Mouse (Mus musculus) brain, adult 2 months (tissue): ENCODE results near the gene Pgghg.

Experiments used
- DNase-seq: peaks from one replicate; pipeline ENCODE4 v3.0.0; 2011; ENCODE audit warnings: low read depth, low spot score

Gene Pgghg

GRCm38 (mm10) chr7:140922398-140923069 lies 18.7 kb upstream of the Pgghg start:
- DNase-seq, result peak; percentile 79

DNA sequence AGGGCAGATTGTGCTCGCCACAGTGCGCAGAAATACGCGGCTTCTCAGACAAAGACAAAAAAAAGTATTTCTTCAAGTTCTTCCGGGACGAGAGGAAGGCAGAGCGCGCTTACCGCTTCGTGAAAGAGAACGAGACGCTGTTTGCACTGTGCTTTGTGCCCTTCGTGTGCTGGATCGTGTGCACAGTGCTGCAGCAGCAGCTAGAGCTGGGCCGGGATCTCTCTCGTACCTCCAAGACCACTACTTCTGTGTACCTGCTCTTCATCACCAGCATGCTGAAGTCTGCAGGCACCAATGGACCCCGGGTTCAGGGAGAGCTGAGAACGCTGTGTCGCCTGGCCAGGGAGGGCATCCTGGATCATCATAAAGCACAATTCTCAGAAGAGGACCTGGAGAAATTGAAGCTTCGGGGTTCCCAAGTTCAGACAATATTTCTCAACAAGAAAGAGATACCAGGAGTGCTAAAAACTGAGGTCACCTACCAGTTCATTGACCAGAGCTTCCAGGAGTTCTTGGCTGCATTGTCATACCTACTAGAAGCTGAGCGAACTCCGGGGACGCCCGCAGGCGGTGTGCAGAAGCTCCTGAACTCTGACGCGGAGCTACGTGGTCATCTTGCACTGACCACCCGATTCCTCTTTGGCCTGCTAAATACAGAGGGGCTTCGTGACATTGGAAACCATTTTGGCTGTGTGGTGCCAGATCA lies 18.0 kb upstream of the Pgghg start:
- DNase-seq, result no peak

- no peak for DNase-seq
Measured at GRCm38 (mm10) chr7:140927181-140927580, 14.0 kb upstream of the Pgghg start.

GRCm38 (mm10) chr7:140938436-140938835 lies 2.8 kb upstream of the Pgghg start:
- no peak for DNase-seq

GRCm38 (mm10) chr7:140938896-140939295 lies 2.3 kb upstream of the Pgghg start:
- DNase-seq, result no peak

GRCm38 (mm10) chr7:140939669-140940171 lies 1.5 kb upstream of the Pgghg start:
- DNase-seq, result no peak

- DNase-seq, result no peak
Measured at GRCm38 (mm10) chr7:140942341-140942740, 1.1 kb downstream of the Pgghg start.

DNA sequence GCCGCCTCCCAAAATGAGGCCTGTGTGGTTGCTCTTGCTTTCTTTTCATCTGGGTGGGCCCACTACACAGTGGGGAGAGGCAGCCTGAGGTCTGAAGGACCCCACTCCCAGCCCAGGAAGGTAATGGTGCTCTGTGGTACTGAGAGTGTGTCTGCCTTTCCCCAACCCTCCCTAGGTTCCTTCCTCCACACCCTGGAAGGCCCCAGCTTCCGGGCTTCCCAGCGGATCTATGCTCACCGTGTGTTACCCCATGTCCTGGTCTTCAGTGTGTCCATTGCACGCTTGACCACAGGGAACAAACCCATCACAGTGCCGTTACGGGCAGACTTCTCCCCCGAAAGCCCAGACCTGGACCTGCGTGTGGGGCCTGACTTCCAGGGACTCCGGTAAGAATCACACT lies 1.6 kb downstream of the Pgghg start:
- DNase-seq, result no peak

DNA sequence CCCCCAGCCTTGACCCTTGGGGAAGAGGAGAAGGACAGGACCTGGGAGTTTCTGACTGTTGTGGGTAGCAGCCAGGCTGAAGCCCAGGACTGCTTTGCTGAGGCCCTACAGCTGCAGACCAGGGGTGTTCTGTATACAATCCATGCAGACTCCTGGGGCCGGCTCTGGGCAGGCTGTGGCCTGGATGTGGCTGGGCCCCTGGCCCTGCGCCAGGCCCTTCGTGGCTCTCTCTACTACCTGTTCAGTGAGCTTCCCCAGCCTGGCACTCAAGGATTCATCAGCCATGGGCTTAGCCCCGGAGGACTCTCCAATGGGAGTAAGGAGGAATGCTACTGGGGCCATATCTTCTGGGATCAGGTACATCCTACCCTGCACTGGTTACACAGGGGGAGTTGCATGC lies 2.2 kb downstream of the Pgghg start:
- DNase-seq, result no peak

- no peak for DNase-seq
Measured at GRCm38 (mm10) chr7:140944236-140944635, 3.0 kb downstream of the Pgghg start.

DNA sequence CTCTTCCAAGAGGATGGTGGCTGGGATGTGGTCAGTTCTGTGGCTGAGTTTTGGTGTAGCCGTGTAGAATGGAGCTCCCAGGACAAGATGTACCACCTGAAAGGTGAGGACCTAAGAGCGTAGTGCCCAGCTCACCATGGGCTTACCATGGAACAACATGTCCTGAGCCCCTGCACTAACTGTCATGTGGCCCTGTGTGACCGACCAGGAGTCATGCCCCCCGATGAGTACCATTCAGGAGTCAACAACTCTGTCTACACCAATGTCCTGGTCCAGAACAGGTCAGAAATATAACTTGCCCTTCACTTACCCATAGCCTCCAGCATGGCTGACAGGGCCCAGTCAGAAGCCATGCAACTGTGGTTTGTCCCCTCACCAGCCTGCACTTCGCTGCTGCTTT lies 4.1 kb downstream of the Pgghg start:
- no peak for DNase-seq

DNA sequence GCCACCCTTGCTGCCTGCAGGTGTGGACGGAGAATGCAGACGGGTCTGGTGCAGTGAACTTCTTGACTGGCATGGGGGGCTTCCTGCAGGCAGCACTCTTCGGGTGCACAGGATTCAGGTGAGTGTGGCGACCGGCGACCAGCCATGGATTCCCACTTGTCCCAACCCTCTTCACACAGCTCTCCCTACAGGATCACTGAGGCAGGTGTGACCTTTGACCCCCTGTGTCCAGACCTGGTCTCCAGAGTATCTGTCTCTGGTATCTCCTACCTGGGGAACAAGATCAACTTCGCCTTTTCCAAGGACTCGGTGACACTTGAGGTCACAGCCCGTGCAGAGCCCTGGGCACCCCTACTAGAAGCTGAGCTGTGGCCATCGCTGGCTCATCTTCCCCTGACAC lies 5.1 kb downstream of the Pgghg start:
- DNase-seq, result no peak

GRCm38 (mm10) chr7:140946980-140947379 lies 5.8 kb downstream of the Pgghg start:
- DNase-seq, result no peak

DNA sequence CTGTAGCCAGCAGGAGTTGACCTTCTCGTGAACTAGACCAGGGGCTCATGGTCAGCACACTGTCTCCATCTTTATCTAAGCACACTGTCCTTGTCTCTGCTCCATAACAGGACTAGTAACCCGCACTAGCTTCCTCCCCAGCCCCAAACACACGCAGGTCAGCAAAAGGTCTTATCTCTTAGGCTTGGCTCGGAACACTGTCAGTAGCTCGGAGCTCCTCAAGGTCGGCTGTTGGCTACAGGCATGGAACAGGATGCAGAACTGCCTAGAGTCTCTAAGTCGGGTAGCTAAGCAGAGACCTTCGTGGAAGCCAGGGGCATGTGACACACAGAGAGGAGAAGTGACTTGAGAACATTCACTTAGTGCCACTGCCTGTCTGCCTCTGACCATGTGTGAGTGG lies 7.0 kb downstream of the Pgghg start:
- DNase-seq, result no peak

DNA sequence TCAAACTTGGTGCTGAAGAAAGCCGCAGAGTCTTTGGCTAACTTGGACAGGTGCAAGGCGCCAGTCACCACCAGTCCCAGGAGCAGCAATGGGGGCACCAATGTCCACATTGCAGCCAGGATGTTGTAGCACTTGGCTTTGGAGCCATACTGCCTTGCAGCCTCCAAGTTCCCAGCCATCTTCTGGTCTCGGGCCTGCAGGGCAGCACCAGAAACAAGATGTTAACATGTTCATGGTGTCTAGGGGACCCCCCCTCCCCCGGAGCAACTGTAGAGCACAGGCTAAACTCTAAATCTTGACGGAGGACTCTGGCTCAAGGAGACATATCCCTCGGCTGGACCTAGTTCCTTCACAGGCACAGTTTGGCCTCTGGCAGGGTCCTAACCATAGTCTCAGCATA lies 8.1 kb downstream of the Pgghg start:
- DNase-seq, result no peak

GRCm38 (mm10) chr7:140949824-140950530 lies 8.8 kb downstream of the Pgghg start, which contains the start of gene Ifitm5:
Ifitm5 (minus strand) TSS chr7:140950291.
- DNase-seq, result no peak

DNA sequence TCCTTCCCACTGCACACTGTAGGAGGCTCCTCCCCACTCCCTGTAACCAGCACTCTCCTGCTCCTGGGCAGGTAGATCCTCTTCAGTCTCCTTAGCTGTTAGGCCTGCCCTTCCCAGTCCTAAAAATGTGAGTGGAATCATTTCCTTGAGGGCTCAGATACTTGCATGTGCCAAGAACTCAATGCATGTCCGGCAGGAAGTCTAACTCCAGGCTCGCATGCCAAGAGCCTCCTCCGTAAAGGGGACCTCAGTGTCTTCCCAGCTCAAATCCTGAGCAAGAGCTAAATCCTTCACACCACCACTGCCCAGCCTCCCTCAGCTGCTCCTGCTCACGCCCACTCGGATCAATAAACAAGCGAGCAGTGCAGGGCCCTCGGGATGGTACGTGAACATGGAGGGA lies 9.9 kb downstream of the Pgghg start:
- DNase-seq, result no peak

- no peak for DNase-seq
Measured at GRCm38 (mm10) chr7:140951765-140952164, 10.6 kb downstream of the Pgghg start.

GRCm38 (mm10) chr7:140952441-140952840 lies 11.2 kb downstream of the Pgghg start:
- no peak for DNase-seq

GRCm38 (mm10) chr7:140953133-140953532 lies 11.9 kb downstream of the Pgghg start:
- DNase-seq, result no peak

DNA sequence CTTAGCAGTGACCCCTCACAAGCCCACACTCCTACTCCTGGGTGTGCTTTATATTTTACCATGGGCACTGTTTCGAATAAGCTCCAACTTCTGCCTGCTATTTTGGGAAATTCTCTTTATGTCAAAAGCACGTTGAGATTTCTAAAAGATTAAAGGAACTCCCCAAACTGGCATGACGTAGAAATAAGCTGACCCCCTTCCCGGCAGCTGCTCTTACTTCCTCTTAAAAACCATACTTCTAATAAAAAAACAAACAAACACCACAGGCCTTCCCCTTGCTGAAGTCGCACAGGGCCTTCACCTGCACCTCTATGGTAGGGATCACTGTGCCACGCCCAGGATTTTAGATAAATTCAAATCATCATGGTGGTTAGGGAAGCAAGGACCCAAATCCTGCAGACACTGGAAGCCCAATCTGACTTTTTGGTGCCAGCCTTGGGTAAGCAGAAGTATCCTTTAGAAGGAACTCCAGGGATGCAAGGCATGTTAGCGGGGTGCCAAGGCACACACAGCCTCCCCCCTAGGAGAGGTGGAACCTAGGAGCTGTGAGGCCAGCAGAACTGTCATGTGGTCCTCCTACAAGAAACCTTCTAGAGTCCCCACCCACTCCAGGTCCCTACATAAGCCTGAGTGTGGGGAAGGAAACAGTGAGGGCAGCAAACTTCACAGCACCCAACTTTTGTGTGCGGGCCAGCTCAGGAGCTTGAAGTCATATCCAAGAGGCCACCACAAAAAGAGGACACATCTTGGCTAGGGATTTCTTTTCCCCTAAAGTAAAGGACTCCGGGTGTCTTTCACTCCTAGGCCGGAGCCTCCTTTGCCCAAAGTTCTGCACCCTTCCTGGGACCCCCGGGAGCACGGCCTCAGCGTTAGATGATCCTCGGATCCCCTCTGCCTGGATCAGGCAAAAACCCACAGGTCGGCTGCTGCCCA lies 12.9 kb downstream of the Pgghg start:
- no peak for DNase-seq

GRCm38 (mm10) chr7:140954733-140955071 lies 13.5 kb downstream of the Pgghg start:
- DNase-seq, result no peak
